Mouse (Mus musculus): ENCODE results near the gene 9230112D13Rik. TPM values are rescaled to one million over a fixed set of nuclear protein-coding genes. Genes with fewer than 3 reads are reported as not detected.

The 9230112D13Rik gene
- polyA plus RNA-seq, 1 experiment from 2014 or later, result not detected

DNA sequence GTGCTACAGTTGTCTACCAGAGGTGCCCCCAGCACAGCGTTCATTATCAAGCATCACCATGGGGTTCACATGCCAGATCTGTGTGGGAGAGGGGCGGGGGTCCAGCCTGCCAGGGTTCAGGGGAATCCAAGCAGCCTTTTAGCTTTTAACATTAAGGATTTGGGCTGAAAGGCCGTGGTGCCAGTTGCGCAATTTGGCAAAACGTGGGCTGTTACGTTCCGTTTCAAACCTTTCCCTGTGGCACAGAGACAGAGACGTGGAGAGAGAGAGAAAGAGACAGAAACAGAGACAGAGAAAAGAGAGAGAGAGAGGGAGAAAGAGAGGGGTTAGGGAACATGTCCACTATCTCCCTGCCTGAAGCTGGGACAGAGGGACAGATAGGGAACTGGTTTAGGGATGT lies 39.0 kb upstream of the 9230112D13Rik start:
- H3K36me3 ChIP-seq, result no peaks in the 10 kb centered on the region
- no peak for ATAC-seq (ENCODE audit: insufficient number of reproducible peaks, low FRiP score, low TSS enrichment, low read depth)
- H3K4me2 ChIP-seq (replicated peaks), result no peak overlapping the region
- H3K9me3 ChIP-seq (replicated peaks), result no peaks in the 10 kb centered on the region
- no peak overlapping the region for H3K4me3 ChIP-seq (replicated peaks)
- no peak overlapping the region for H3K27ac ChIP-seq (replicated peaks)
- peaks cover 29% of the 10 kb centered on the region for H3K4me1 ChIP-seq
- WGBS, result 91% methylated on average over 8 of the region's 8 CpGs
- H3K27me3 ChIP-seq, result no peaks in the 10 kb centered on the region
- no peak overlapping the region for H3K9ac ChIP-seq

DNA sequence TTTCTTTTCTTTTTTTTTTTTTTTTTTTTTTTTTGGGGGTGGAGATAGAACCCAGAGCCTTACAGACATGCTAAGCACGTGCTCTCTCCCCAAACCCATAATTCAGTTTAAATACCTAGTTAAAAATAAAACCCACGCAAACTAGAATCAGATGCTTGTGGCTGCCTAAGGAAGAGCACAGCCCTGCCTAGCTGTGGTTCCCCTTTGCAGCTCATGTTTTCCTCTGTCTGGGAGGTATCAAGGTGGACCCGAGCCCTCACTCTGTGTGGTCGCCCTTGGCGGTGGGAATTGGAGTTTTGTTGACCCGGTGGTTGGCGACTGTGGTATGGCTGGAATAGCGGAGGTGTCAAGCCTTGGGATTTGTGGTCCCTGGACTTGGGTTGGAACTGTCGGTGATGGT lies 36.3 kb upstream of the 9230112D13Rik start:
- H3K4me1 ChIP-seq, result peaks cover 8% of the 10 kb centered on the region; the same call in 1 of the 2 replicates
- no peaks in the 10 kb centered on the region for H3K27me3 ChIP-seq
- WGBS, result 50% methylated on average over 9 of the region's 9 CpGs
- H3K27ac ChIP-seq (replicated peaks), result no peak overlapping the region
- peak; percentile 61 for ATAC-seq (ENCODE audit: insufficient number of reproducible peaks, low FRiP score, low TSS enrichment, low read depth)
- H3K36me3 ChIP-seq, result no peaks in the 10 kb centered on the region
- no peaks in the 10 kb centered on the region for H3K9me3 ChIP-seq (replicated peaks)
- H3K9ac ChIP-seq, result no peak overlapping the region
- no peak overlapping the region for H3K4me3 ChIP-seq (replicated peaks)
- no peak overlapping the region for H3K4me2 ChIP-seq (replicated peaks)

DNA sequence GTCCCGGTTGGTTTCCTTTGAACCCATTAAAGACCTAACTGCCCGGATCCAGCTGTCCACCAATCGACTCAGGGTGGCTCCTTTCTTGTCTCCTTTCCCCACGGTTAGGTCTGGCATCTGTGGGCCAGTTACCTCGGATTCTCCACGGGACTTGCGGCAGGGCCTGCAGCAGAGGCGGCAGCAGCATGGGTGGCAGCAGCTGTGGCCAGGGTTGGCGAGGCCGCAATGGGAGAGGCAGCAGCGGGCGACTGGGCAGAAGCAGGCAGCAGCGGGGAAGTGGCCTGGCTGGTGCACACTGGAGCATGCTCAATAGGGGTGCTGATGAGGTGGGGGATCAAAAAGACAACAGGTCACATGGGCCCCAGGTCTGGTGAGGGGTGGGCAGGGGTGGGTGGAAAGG lies 32.6 kb upstream of the 9230112D13Rik start:
- Histone ChIP-seq H3K36me3 (no peaks in the 10 kb centered on the region), H3K27ac (replicated peaks) (no peak overlapping the region), H3K4me2 (replicated peaks) (no peak overlapping the region), H3K4me3 (replicated peaks) (no peak overlapping the region), H3K27me3 (no peaks in the 10 kb centered on the region), H3K9me3 (replicated peaks) (no peaks in the 10 kb centered on the region), H3K4me1 (no peaks in the 10 kb centered on the region), H3K9ac (no peak overlapping the region)
- WGBS, result 76% methylated on average over 13 of the region's 13 CpGs
- ATAC-seq (ENCODE audit: insufficient number of reproducible peaks, low FRiP score, low TSS enrichment, low read depth), result no peak

DNA sequence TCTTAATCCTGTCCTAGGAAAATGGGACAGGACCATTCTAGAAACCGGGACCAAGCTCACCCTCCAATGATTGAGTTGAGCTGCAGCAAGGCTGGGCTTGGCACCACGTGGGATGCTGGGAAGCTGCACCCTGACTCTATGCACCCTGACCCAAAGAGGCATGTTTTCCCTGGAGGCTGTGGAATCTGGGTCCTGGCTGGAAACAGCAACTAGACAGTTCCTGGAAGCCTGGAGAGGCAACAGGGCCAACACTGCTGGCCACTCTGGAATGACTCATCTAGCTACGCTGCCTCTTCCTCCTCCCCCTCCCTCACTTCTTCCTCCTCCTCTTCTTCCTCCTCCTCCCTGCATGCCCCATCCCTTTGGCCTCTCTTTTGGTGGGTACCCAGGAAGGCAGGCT lies 31.4 kb upstream of the 9230112D13Rik start:
- no peak overlapping the region for H3K27ac ChIP-seq (replicated peaks)
- no peaks in the 10 kb centered on the region for H3K9me3 ChIP-seq (replicated peaks)
- no peaks in the 10 kb centered on the region; the same call in 1 of the 2 replicates for H3K4me1 ChIP-seq
- 70% methylated on average over 3 of the region's 3 CpGs for WGBS
- no peaks in the 10 kb centered on the region for H3K27me3 ChIP-seq
- no peak overlapping the region for H3K4me2 ChIP-seq (replicated peaks)
- no peak for ATAC-seq (ENCODE audit: insufficient number of reproducible peaks, low FRiP score, low TSS enrichment, low read depth)
- H3K36me3 ChIP-seq, result no peaks in the 10 kb centered on the region
- H3K9ac ChIP-seq, result no peak overlapping the region
- H3K4me3 ChIP-seq (replicated peaks), result no peak overlapping the region

DNA sequence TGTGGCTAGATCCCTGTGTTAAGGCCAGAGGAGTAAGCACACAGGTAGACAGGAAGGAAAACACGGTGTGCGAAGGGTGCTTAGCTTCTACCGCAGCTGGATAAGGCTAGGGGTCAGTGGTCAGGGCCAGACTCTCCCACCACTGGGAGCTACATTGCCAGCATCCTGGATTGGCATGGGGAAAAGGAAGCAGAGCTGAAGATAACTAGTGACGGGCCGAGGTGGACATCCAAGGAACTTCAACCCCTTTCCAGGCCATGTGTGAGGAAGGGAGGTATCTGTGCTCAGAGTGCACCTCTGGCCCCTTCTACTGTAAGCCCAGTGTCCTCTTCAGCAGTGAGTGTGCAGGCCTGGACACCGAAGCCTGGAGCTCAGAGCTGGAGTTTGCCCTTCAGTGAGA lies 30.9 kb upstream of the 9230112D13Rik start:
- Histone ChIP-seq H3K27me3 (no peaks in the 10 kb centered on the region), H3K9me3 (replicated peaks) (no peaks in the 10 kb centered on the region), H3K27ac (replicated peaks) (no peak overlapping the region), H3K4me3 (replicated peaks) (no peak overlapping the region), H3K4me2 (replicated peaks) (no peak overlapping the region), H3K9ac (no peak overlapping the region), H3K4me1 (peaks cover 2% of the 10 kb centered on the region; the same call in 1 of the 2 replicates), H3K36me3 (no peaks in the 10 kb centered on the region)
- 88% methylated on average over 6 of the region's 6 CpGs for WGBS
- ATAC-seq (ENCODE audit: insufficient number of reproducible peaks, low FRiP score, low TSS enrichment, low read depth), result no peak

DNA sequence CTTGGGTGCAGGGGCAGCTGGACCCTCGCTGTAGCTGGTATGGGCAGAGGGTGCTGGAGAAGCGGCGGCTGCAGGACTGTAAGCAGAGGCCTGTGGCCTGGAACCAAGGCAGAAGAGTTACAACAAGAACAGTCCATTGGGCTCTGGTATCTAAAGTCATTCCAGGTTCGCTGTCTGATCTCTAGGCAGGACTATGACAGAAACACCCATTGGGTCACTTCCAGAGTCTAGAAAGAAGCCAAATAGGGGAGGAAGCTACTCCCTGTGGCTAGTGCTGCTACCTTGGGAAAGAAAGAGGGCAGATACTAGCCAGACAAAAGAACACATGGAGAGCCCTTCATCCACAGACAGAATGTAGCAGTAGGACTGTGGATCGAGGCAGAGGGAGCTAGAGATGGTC lies 29.6 kb upstream of the 9230112D13Rik start:
- Histone ChIP-seq H3K4me2 (replicated peaks) (no peak overlapping the region), H3K36me3 (no peaks in the 10 kb centered on the region), H3K27me3 (no peaks in the 10 kb centered on the region), H3K9ac (no peak overlapping the region), H3K4me3 (replicated peaks) (no peak overlapping the region), H3K9me3 (replicated peaks) (no peaks in the 10 kb centered on the region), H3K27ac (replicated peaks) (no peak overlapping the region), H3K4me1 (peaks cover 8% of the 10 kb centered on the region)
- no peak for ATAC-seq (ENCODE audit: insufficient number of reproducible peaks, low FRiP score, low TSS enrichment, low read depth)
- 85% methylated on average over 5 of the region's 5 CpGs for WGBS

DNA sequence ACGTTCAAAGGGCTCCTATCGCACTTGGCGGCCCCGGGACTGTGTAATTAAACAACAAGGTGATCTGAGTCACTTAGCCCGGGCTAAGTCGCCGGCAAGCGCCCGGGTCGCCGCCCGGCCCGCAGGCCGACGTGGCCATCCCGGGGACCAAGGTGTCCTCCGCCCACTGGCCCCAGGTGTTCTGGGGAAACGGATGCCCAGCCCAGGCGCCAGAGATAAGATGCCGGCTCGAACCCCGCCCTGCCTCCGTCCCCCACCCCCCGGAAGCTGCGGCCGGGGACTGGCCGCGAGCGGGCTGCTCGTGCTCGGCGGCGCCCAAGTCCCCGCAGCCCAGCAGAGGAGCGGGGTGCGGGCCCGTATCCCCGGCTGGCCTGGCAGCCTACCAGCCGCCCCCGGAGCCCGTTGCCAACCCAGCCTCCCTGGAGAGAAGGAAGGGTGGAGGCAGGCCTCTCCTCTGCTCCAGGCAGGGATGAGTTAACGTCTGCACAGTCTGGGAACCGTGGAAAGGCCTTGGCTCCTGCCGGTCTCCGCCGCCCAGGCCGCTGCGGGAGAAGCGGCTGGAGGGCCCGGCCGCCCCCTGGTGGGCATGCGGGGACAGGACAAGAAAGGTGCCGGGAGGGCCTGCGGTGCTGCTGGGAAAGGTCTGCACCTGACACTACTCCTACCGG lies 26.5 kb upstream of the 9230112D13Rik start:
- H3K9me3 ChIP-seq (replicated peaks), result no peaks in the 10 kb centered on the region
- H3K36me3 ChIP-seq, result no peaks in the 10 kb centered on the region
- under 1% methylated on average over 55 of the region's 55 CpGs for WGBS
- peaks cover 8% of the 10 kb centered on the region for H3K4me1 ChIP-seq
- H3K4me3 ChIP-seq (replicated peaks), result peak overlapping the region; percentile 68
- H3K27me3 ChIP-seq, result no peaks in the 10 kb centered on the region
- peak overlapping the region; percentile 90 for H3K27ac ChIP-seq (replicated peaks)
- ATAC-seq (ENCODE audit: insufficient number of reproducible peaks, low FRiP score, low TSS enrichment, low read depth), result peak; percentile 92
- H3K4me2 ChIP-seq (replicated peaks), result peak overlapping the region; percentile 84
- H3K9ac ChIP-seq, result peak overlapping the region; percentile 71

DNA sequence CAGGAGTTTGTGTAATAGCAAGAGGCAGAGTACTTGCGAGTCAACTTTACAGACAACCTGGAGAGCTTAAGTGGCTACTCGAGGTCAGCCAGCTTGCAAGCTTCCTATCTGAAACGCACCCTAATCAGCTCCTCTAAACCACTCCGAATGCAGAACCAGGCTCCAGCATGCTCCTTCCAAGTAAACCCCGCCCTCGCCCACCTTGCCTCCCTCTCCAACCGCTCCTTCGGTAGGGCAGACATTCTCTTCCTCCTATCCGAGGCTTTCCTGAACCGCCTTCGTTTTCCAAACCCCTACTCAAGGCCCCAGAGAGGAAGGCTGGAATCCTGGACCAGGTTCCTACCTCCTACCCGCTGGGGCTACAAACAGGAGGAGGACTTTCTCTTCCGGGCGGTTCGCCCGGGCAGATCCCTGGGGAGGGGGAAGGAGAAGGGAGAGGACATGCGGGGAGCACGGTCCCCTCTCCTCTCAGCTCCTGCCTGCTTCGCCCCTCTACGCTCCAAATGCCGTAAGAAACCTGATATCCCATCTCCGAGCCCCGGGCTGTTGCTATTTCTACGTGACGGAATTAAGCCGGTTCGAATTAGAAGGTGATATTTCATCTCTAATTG lies 25.9 kb upstream of the 9230112D13Rik start:
- H3K36me3 ChIP-seq, result no peaks in the 10 kb centered on the region
- H3K27me3 ChIP-seq, result no peaks in the 10 kb centered on the region
- peak overlapping the region; percentile 84 for H3K4me2 ChIP-seq (replicated peaks)
- peak overlapping the region; percentile 68 for H3K4me3 ChIP-seq (replicated peaks)
- ATAC-seq (ENCODE audit: insufficient number of reproducible peaks, low FRiP score, low TSS enrichment, low read depth), result peak; percentile 52; the same call in 1 of the 2 replicates
- peak overlapping the region; percentile 71 for H3K9ac ChIP-seq
- H3K27ac ChIP-seq (replicated peaks), result peak overlapping the region; percentile 90
- 2% methylated on average over 27 of the region's 27 CpGs for WGBS
- H3K9me3 ChIP-seq (replicated peaks), result no peaks in the 10 kb centered on the region
- peaks cover 8% of the 10 kb centered on the region for H3K4me1 ChIP-seq

DNA sequence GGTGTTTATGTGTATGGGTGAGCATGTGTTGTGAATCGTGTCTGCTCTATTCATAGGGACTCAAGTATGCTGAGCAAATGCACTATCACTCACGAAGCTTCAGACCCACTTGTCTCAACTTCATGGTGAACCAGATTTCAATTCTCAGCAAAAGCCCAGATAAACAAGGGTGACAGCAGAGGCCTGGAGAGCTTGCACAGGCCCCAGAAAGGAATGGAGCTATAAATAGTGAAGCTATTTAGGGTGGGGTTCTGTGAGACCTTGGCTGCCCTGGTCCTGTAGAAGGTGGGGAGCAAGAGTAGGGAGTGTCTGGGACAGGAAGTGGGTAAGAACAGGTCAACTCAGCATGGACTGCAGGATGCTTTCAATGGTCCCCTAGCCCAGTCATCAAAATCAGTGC lies 21.9 kb upstream of the 9230112D13Rik start:
- Histone ChIP-seq H3K4me3 (replicated peaks) (no peak overlapping the region), H3K9me3 (replicated peaks) (no peaks in the 10 kb centered on the region), H3K36me3 (no peaks in the 10 kb centered on the region), H3K27ac (replicated peaks) (no peak overlapping the region), H3K4me1 (peaks cover 8% of the 10 kb centered on the region), H3K9ac (no peak overlapping the region), H3K4me2 (replicated peaks) (no peak overlapping the region), H3K27me3 (no peaks in the 10 kb centered on the region)
- no peak for ATAC-seq (ENCODE audit: insufficient number of reproducible peaks, low FRiP score, low TSS enrichment, low read depth)
- WGBS, result 75% methylated on average over 2 of the region's 2 CpGs

DNA sequence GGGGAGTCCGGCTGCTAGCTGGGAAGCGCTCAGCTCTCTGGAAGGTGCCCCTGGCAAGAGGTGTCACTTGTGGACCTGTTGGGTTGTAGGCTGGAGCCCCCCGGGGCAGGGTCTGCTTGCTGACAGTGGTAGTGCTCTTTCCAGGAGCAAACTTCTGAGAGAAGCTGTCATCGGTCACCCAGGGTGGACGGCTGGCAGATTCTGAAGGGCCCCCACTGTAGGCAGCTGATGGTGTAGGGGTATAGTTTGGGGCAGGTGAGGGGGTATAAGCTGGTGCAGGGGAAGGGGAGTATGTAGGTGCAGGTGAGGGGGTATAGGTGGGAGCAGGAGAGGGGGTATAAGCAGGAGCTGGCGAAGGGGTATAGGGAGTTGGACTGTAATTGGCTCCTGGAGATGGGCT lies 21.4 kb upstream of the 9230112D13Rik start:
- no peaks in the 10 kb centered on the region for H3K36me3 ChIP-seq
- no peaks in the 10 kb centered on the region for H3K9me3 ChIP-seq (replicated peaks)
- WGBS, result 87% methylated on average over 6 of the region's 6 CpGs
- no peak overlapping the region for H3K4me2 ChIP-seq (replicated peaks)
- no peak overlapping the region for H3K4me3 ChIP-seq (replicated peaks)
- no peak overlapping the region for H3K9ac ChIP-seq
- peaks cover 8% of the 10 kb centered on the region; the same call in 1 of the 2 replicates for H3K4me1 ChIP-seq
- H3K27ac ChIP-seq (replicated peaks), result no peak overlapping the region
- no peak for ATAC-seq (ENCODE audit: insufficient number of reproducible peaks, low FRiP score, low TSS enrichment, low read depth)
- H3K27me3 ChIP-seq, result no peaks in the 10 kb centered on the region

DNA sequence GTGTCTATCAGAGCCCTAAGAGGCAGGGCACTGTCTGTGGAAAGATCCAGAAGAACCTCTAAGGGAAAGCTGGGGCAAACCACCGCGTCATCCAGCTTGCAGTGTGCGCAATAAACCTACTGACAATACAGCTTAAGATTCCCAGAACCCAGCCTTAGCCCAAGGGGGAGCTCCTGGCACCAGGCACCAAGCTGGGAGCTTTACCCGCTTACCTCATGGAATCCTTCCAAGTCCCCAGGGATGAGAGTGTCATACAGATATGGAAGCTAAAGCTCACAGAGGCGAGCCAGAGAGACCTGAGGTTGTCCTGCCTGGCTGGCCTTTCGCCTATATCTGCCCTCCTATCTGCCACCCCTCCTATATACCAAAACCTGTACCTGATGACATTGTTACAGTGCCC lies 21.0 kb upstream of the 9230112D13Rik start:
- no peaks in the 10 kb centered on the region for H3K36me3 ChIP-seq
- peaks cover 8% of the 10 kb centered on the region; the same call in 1 of the 2 replicates for H3K4me1 ChIP-seq
- H3K27ac ChIP-seq (replicated peaks), result no peak overlapping the region
- H3K4me2 ChIP-seq (replicated peaks), result no peak overlapping the region
- H3K27me3 ChIP-seq, result no peaks in the 10 kb centered on the region
- H3K9me3 ChIP-seq (replicated peaks), result no peaks in the 10 kb centered on the region
- ATAC-seq (ENCODE audit: insufficient number of reproducible peaks, low FRiP score, low TSS enrichment, low read depth), result no peak
- WGBS, result 64% methylated on average over 6 of the region's 6 CpGs
- H3K9ac ChIP-seq, result no peak overlapping the region
- no peak overlapping the region for H3K4me3 ChIP-seq (replicated peaks)

DNA sequence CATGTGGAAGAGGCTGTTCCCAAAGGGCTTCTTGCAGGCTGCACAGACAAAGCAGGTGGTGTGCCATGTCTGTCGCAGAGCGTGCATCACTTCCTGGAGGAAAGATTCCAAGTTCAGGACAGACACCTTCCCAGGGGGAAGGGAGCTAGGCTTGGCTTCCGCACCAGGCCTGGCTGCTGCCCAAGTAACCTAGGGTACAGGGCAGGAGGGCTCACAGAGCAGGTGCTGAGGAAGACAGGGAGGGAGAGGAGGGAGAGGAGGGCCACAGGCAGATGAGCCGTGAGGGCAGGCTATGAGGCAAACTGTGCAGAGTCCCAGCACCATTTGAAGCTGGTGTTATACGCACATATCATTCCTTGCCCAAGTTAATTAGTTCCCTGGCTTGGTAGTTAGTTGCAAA lies 19.3 kb upstream of the 9230112D13Rik start:
- Histone ChIP-seq H3K27me3 (no peaks in the 10 kb centered on the region), H3K9me3 (replicated peaks) (no peaks in the 10 kb centered on the region), H3K4me3 (replicated peaks) (no peak overlapping the region), H3K27ac (replicated peaks) (no peak overlapping the region), H3K36me3 (no peaks in the 10 kb centered on the region), H3K4me2 (replicated peaks) (no peak overlapping the region), H3K9ac (no peak overlapping the region), H3K4me1 (no peaks in the 10 kb centered on the region)
- ATAC-seq (ENCODE audit: insufficient number of reproducible peaks, low FRiP score, low TSS enrichment, low read depth), result no peak
- 81% methylated on average over 5 of the region's 5 CpGs for WGBS

Data from embryonic facial prominence, embryonic 15.5 days (tissue).